Mouse (Mus musculus): ENCODE measurements at regions not wholly inside any gene's neighbourhood (a gene's known extent, or its start where the extent isn't known, plus 50 kb on each side); places are given as distances from the start of the nearest gene placed in this dataset.

DNA sequence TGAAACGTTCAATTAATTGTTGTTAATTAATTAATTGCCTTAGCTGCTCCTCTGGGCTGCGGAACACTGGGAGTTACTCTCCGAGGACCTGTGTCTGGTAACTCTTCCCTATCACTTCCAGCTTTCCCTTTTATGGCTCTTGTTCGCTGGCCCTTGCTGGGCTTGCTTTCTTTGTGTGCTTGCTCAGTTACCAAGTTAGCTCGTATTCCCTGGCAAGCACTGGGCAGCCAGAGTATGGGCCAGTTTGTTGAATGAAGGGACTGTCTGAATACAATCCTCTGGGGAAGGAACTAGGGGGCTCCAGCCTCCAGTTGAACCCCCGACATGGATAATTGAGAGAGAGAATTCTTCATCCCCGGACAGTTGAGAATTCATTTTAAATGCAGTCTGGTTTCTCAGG, 116.4 kb downstream of the Trim29 start:
- WGBS, result 36% methylated on average over 7 of the region's 7 CpGs
- no peak overlapping the region for H3K4me2 ChIP-seq (ENCODE audit: low read depth)
- H3K9me3 ChIP-seq (ENCODE audit: control insufficient read depth, low read length), result no peaks in the 10 kb centered on the region
- ATAC-seq (ENCODE audit: insufficient read depth, low FRiP score, low TSS enrichment), result no peak
- no peak overlapping the region for H3K9ac ChIP-seq (ENCODE audit: low read length)
- no peak for DNase-seq (ENCODE audit: low spot score)
- H3K27me3 ChIP-seq (ENCODE audit: control insufficient read depth, insufficient read depth, low read length), result no peaks in the 10 kb centered on the region
- no peak overlapping the region for H3K4me3 ChIP-seq (ENCODE audit: low read depth, low read length)
- no peaks in the 10 kb centered on the region for H3K36me3 ChIP-seq (ENCODE audit: control insufficient read depth, insufficient read depth, low read length)
- no peaks in the 10 kb centered on the region for H3K4me1 ChIP-seq (ENCODE audit: control insufficient read depth, insufficient read depth, low read length)
- H3K27ac ChIP-seq (ENCODE audit: low read depth, low read length), result no peak overlapping the region

DNA sequence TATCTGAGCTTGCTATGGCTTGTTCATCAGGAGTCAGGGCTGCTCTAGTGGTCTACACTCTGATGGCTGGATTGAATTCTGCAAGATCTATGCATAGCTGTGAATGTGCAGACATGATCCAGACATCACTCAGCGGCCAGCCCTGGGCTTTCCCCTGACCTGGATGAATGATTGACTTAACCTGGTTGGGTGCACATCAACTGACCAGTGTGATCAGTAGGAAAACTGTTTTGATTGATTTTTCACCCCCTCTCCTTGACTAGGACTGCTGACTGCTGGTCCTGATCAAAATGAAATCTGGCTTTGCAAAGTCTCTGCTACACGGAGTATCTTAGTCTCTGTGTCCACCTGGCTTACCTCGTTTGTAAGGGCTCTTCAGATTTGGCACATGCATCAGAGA, 123.3 kb downstream of the Trim29 start:
- H3K27ac ChIP-seq (ENCODE audit: low read depth, low read length), result no peak overlapping the region
- no peaks in the 10 kb centered on the region for H3K27me3 ChIP-seq (ENCODE audit: control insufficient read depth, insufficient read depth, low read length)
- H3K9me3 ChIP-seq (ENCODE audit: control insufficient read depth, low read length), result no peaks in the 10 kb centered on the region
- 80% methylated on average over 3 of the region's 3 CpGs for WGBS
- no peak overlapping the region for H3K4me3 ChIP-seq (ENCODE audit: low read depth, low read length)
- H3K36me3 ChIP-seq (ENCODE audit: control insufficient read depth, insufficient read depth, low read length), result no peaks in the 10 kb centered on the region
- H3K9ac ChIP-seq (ENCODE audit: low read length), result no peak overlapping the region
- H3K4me2 ChIP-seq (ENCODE audit: low read depth), result no peak overlapping the region
- no peaks in the 10 kb centered on the region for H3K4me1 ChIP-seq (ENCODE audit: control insufficient read depth, insufficient read depth, low read length)
- no peak for ATAC-seq (ENCODE audit: insufficient read depth, low FRiP score, low TSS enrichment)
- no peak for DNase-seq (ENCODE audit: low spot score)

DNA sequence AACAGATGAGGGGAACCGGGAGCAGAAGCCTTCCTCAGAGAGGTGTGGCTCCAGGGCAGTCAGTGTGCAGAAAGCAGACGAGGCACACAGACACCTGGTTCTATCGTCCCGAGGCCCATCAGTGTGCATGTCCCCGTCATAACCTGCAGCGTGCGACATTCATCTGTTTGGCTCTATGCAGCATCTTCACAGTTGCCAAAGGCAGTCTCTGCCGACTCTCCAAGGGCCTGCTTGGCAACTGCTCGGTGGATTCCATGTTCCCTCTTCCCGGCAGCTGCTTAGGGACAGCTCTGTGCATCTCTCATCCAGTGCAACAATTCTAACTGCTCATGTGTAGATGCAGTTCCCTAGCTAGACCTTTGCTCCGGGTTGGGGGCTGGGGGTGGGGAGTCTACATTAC, 127.8 kb downstream of the Trim29 start:
- DNase-seq (ENCODE audit: low spot score) (no peak), ATAC-seq (ENCODE audit: insufficient read depth, low FRiP score, low TSS enrichment) (no peak)
- no peaks in the 10 kb centered on the region for H3K36me3 ChIP-seq (ENCODE audit: control insufficient read depth, insufficient read depth, low read length)
- H3K27me3 ChIP-seq (ENCODE audit: control insufficient read depth, insufficient read depth, low read length), result no peaks in the 10 kb centered on the region
- no peaks in the 10 kb centered on the region for H3K4me1 ChIP-seq (ENCODE audit: control insufficient read depth, insufficient read depth, low read length)
- H3K4me2 ChIP-seq (ENCODE audit: low read depth), result no peak overlapping the region
- no peak overlapping the region for H3K27ac ChIP-seq (ENCODE audit: low read depth, low read length)
- H3K9ac ChIP-seq (ENCODE audit: low read length), result no peak overlapping the region
- no peaks in the 10 kb centered on the region for H3K9me3 ChIP-seq (ENCODE audit: control insufficient read depth, low read length)
- H3K4me3 ChIP-seq (ENCODE audit: low read depth, low read length), result no peak overlapping the region
- WGBS, result 83% methylated on average over 11 of the region's 11 CpGs

DNA sequence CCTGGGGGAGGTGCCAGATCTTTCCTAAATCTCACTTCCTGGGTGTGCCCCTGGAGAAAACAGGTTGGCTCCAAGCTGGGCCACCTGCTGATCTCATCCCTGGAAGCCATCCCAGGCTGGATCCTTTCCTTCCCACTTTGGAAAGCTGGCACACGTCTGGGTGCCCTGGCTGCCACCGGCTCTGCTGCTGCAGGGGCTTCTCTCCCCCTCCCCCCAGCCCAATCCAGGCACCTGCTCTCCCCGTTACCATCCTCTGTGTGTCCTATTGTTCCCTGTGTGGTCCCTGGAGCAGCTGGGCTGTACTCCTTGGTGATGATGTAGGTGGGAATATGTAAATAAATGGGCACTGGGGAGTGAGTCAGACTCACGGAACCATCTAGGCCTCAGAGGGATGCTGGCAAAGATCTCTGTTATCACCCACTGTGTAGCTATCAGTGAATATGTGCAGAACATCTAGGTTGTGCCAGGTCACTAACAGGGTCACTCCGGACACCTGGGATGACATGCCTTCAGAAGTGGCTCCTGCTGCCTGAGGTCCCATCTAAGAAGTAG, 130.4 kb downstream of the Trim29 start:
- WGBS, result 58% methylated on average over 5 of the region's 5 CpGs

DNA sequence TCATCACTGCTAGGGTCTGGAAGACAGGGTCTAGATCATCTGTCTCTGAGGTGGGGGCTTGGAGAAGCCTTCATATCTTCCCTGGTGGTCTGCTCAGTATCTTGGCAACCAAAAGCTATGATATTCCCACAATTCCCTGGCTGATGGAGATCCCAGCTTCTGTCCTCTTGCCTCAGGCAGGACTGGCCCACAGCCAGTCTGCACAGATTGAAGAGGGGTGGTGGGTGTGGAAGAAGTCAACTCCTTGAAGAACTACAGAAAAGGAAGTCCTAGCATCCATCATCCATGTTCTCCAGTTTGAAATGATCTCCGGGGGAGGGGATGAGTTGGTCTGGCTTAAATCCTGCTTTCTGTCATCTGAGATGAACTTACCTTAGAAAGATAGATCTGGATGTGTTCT, 134.8 kb downstream of the Trim29 start:
- DNase-seq (ENCODE audit: low spot score) (no peak), ATAC-seq (ENCODE audit: insufficient read depth, low FRiP score, low TSS enrichment) (no peak)
- Histone ChIP-seq H3K9me3 (ENCODE audit: control insufficient read depth, low read length) (no peaks in the 10 kb centered on the region), H3K9ac (ENCODE audit: low read length) (no peak overlapping the region), H3K27me3 (ENCODE audit: control insufficient read depth, insufficient read depth, low read length) (no peaks in the 10 kb centered on the region), H3K4me2 (ENCODE audit: low read depth) (no peak overlapping the region), H3K27ac (ENCODE audit: low read depth, low read length) (no peak overlapping the region), H3K4me1 (ENCODE audit: control insufficient read depth, insufficient read depth, low read length) (no peaks in the 10 kb centered on the region), H3K36me3 (ENCODE audit: control insufficient read depth, insufficient read depth, low read length) (no peaks in the 10 kb centered on the region), H3K4me3 (ENCODE audit: low read depth, low read length) (no peak overlapping the region)
- WGBS, result 100% methylated on average over 1 of the region's 1 CpGs

More for the DNA sequence above, 130.4 kb downstream of the Trim29 start:
- Histone ChIP-seq H3K9me3 (ENCODE audit: control insufficient read depth, low read length) (no peaks in the 10 kb centered on the region), H3K27ac (ENCODE audit: low read depth, low read length) (no peak overlapping the region), H3K36me3 (ENCODE audit: control insufficient read depth, insufficient read depth, low read length) (no peaks in the 10 kb centered on the region), H3K27me3 (ENCODE audit: control insufficient read depth, insufficient read depth, low read length) (no peaks in the 10 kb centered on the region), H3K4me1 (ENCODE audit: control insufficient read depth, insufficient read depth, low read length) (no peaks in the 10 kb centered on the region), H3K9ac (ENCODE audit: low read length) (no peak overlapping the region), H3K4me2 (ENCODE audit: low read depth) (no peak overlapping the region), H3K4me3 (ENCODE audit: low read depth, low read length) (no peak overlapping the region)
- DNase-seq (ENCODE audit: low spot score) (no peak), ATAC-seq (ENCODE audit: insufficient read depth, low FRiP score, low TSS enrichment) (no peak)

DNA sequence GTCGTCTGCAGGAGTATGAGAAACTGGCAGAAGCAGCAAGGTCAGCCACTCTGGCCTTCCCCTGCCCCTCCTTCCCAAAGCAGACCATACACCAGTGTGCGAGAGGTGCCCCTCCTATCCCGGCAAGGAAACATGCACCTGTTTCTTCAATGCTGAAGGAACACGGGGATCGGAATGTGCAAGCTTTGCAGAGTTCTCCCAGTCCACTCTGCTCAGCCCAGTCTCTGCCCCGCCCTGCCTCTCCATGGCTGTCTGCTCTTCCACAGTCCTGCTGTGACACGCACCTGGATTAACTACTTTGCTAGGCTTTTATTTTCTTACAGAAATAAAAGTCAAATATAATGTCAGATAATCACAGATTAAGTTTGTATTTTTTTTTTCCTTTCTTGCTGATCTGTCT, 136.7 kb downstream of the Trim29 start:
- 73% methylated on average over 7 of the region's 7 CpGs for WGBS
- Histone ChIP-seq H3K9ac (ENCODE audit: low read length) (no peak overlapping the region), H3K4me3 (ENCODE audit: low read depth, low read length) (no peak overlapping the region), H3K4me1 (ENCODE audit: control insufficient read depth, insufficient read depth, low read length) (no peaks in the 10 kb centered on the region), H3K4me2 (ENCODE audit: low read depth) (no peak overlapping the region), H3K27ac (ENCODE audit: low read depth, low read length) (no peak overlapping the region), H3K27me3 (ENCODE audit: control insufficient read depth, insufficient read depth, low read length) (peaks cover 3% of the 10 kb centered on the region; the same call in 1 of the 2 replicates), H3K9me3 (ENCODE audit: control insufficient read depth, low read length) (no peaks in the 10 kb centered on the region), H3K36me3 (ENCODE audit: control insufficient read depth, insufficient read depth, low read length) (no peaks in the 10 kb centered on the region)
- ATAC-seq (ENCODE audit: insufficient read depth, low FRiP score, low TSS enrichment), result no peak
- DNase-seq (ENCODE audit: low spot score), result no peak

DNA sequence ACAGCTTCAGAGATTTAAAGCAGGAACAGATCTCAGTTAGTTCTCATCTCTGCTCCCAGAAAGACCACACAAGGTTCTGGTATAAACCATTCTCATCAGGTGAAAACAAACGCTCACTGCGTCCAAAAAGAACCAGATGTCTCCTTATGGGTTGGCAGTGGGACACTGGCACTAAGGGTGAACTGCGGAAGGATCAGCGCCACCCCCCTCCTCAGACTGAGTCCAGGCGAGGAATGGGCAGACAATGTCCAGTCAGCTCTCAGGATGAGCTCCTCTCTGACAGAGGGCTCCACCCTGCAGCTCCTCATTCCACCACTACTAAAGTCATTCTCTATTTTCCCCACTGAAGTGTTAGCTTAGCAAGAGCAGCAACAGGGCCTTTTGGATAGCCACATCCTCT, 138.3 kb downstream of the Trim29 start:
- H3K4me3 ChIP-seq (ENCODE audit: low read depth, low read length), result no peak overlapping the region
- peaks cover 8% of the 10 kb centered on the region for H3K27me3 ChIP-seq (ENCODE audit: control insufficient read depth, insufficient read depth, low read length)
- no peak overlapping the region for H3K9ac ChIP-seq (ENCODE audit: low read length)
- H3K4me1 ChIP-seq (ENCODE audit: control insufficient read depth, insufficient read depth, low read length), result 0 out of 2 replicates have a peak, but pooled peaks cover 3% of the 10 kb centered on the region
- no peak for DNase-seq (ENCODE audit: low spot score)
- H3K4me2 ChIP-seq (ENCODE audit: low read depth), result no peak overlapping the region
- no peaks in the 10 kb centered on the region for H3K9me3 ChIP-seq (ENCODE audit: control insufficient read depth, low read length)
- H3K36me3 ChIP-seq (ENCODE audit: control insufficient read depth, insufficient read depth, low read length), result no peaks in the 10 kb centered on the region
- 91% methylated on average over 5 of the region's 5 CpGs for WGBS
- no peak overlapping the region for H3K27ac ChIP-seq (ENCODE audit: low read depth, low read length)
- no peak for ATAC-seq (ENCODE audit: insufficient read depth, low FRiP score, low TSS enrichment)

DNA sequence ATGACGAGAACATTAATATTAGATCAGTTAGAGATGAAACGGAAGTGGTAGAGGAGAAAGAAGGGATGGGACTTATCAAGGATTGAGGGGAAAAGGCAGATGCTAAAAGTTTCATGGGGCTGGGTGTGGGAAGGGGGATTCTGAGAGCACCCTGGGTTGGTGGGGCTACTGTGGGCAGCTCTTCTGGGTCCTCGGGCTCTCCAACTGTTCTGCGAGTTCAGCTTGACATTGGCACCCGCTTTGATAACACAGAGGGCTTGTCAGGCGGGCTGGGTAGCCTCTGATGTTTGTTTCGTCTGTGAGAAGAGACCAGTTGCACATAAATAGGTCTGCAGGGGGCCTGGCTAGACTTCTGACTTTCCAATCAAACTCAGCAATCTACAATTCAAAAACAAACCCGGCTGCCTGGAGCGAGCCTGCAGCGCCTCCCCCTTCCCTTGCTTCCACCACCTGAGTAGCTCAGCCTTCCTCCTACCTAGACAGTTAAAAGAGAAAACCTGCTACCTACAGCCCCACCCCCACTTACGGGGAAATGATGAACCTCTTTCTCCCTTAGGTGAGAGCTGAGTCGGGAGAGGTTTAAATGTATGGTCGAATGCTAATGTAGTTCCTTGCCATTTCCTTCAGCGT, 143.4 kb downstream of the Trim29 start:
- ATAC-seq (ENCODE audit: insufficient read depth, low FRiP score, low TSS enrichment) (no peak), DNase-seq (ENCODE audit: low spot score) (no peak)
- H3K9me3 ChIP-seq (ENCODE audit: control insufficient read depth, low read length), result no peaks in the 10 kb centered on the region
- no peaks in the 10 kb centered on the region for H3K36me3 ChIP-seq (ENCODE audit: control insufficient read depth, insufficient read depth, low read length)
- H3K27ac ChIP-seq (ENCODE audit: low read depth, low read length), result no peak overlapping the region
- no peak overlapping the region for H3K4me2 ChIP-seq (ENCODE audit: low read depth)
- 0 out of 2 replicates have a peak, but pooled peaks cover 3% of the 10 kb centered on the region for H3K4me1 ChIP-seq (ENCODE audit: control insufficient read depth, insufficient read depth, low read length)
- WGBS, result 1% methylated on average over 14 of the region's 14 CpGs
- H3K9ac ChIP-seq (ENCODE audit: low read length), result no peak overlapping the region
- peaks cover 22% of the 10 kb centered on the region for H3K27me3 ChIP-seq (ENCODE audit: control insufficient read depth, insufficient read depth, low read length)
- no peak overlapping the region for H3K4me3 ChIP-seq (ENCODE audit: low read depth, low read length)

DNA sequence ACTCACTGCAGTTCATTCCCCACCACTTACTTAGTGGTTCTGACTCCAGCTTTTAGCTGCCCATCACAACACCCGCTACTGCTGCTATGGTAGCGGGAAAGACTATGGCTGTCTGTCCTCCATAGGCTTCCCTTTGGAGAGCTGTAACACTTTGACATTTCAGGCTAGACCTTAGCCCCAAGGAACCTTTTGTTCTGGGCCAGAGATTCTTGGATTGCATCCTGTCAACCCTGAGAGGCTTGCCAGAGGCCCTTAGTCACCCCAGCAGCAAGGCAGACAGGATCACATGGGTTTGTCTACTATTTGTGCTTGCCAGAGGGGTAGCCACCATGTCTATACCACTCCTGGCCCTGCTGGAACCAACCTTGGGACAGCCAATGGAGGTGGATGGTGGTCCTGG, 147.1 kb downstream of the Trim29 start:
- no peak overlapping the region for H3K27ac ChIP-seq (ENCODE audit: low read depth, low read length)
- H3K4me1 ChIP-seq (ENCODE audit: control insufficient read depth, insufficient read depth, low read length), result 0 out of 2 replicates have a peak, but pooled peaks cover 3% of the 10 kb centered on the region
- H3K9me3 ChIP-seq (ENCODE audit: control insufficient read depth, low read length), result no peaks in the 10 kb centered on the region
- DNase-seq (ENCODE audit: low spot score), result no peak
- H3K27me3 ChIP-seq (ENCODE audit: control insufficient read depth, insufficient read depth, low read length), result peaks cover 19% of the 10 kb centered on the region
- H3K36me3 ChIP-seq (ENCODE audit: control insufficient read depth, insufficient read depth, low read length), result no peaks in the 10 kb centered on the region
- H3K9ac ChIP-seq (ENCODE audit: low read length), result no peak overlapping the region
- no peak for ATAC-seq (ENCODE audit: insufficient read depth, low FRiP score, low TSS enrichment)
- 95% methylated on average over 2 of the region's 2 CpGs for WGBS
- H3K4me2 ChIP-seq (ENCODE audit: low read depth), result no peak overlapping the region
- no peak overlapping the region for H3K4me3 ChIP-seq (ENCODE audit: low read depth, low read length)
